Mouse (Mus musculus) stomach, postnatal 0 days (tissue): ENCODE data around the gene Umps.

Experiments used
- CTCF ChIP-seq: IDR thresholded peaks from 2 replicates; pipeline ENCODE4 v1.5.1; 2016; ENCODE audit warnings: antibody characterized with exemption, low read depth, mild to moderate bottlenecking, moderate library complexity
- EP300 ChIP-seq: optimal IDR thresholded peaks from 2 replicates; pipeline ENCODE3; 2016; ENCODE audit warnings: antibody characterized with exemption

GRCm38 (mm10) chr16:33950386-33950785 lies 16.5 kb downstream of the Umps start:
- TF ChIP-seq CTCF = peak; percentile 34; the same call in 1 of the 2 replicates
- TF ChIP-seq EP300 = no peak
